ENCODE assay signal across 22 mouse cellular contexts in genomic region chr17:74537526-74537925, GRCm38 (mm10). TPM values are rescaled to one million over a fixed set of nuclear protein-coding genes. Genes with fewer than 3 reads are reported as not detected.
DNase-seq lines count a peak whose midpoint lies in the region; ATAC-seq and TF ChIP-seq lines count a peak whose summit lies in the region.
"Had no signal": no experiment of that assay in that cellular context is flagged by ENCODE, and none has a peak within 500 bp of the region (broad histone marks: within the 10 kb centered on the region; RNA-seq: fewer than 3 reads in every experiment).

No protein-coding gene starts in this region.

- no peaks in the 10 kb centered on the region for H3K36me3 ChIP-seq in kidney, adult 2 months (ENCODE audit: control insufficient read depth, insufficient read depth, low read length)
- H3K36me3 ChIP-seq in kidney, embryonic 15.5 days, result peaks cover 9% of the 10 kb centered on the region
- H3K36me3 ChIP-seq in liver, adult 2 months (ENCODE audit: control insufficient read depth, insufficient read depth, low read length), result no peaks in the 10 kb centered on the region
- no peaks in the 10 kb centered on the region for H3K36me3 ChIP-seq in liver, embryonic 11.5 days (ENCODE audit: control insufficient read depth, insufficient read depth, low read length)
- H3K36me3 ChIP-seq in midbrain, embryonic 11.5 days (ENCODE audit: control insufficient read depth, insufficient read depth, low read length), result no peaks in the 10 kb centered on the region
- H3K36me3 ChIP-seq in midbrain, embryonic 14.5 days (ENCODE audit: control insufficient read depth, insufficient read depth, low read length), result no peaks in the 10 kb centered on the region

- peak; percentile 25 for DNase-seq in kidney, adult 2 months
- no peak for DNase-seq in kidney, adult 18-20 months
- peak; percentile 11 for DNase-seq in kidney, adult 9 months
- DNase-seq in liver, adult 2 months (ENCODE audit: extremely low read depth, low read depth, low spot score), result peak; percentile 57
- DNase-seq in liver, embryonic 11.5 days (ENCODE audit: low spot score), result no peak
- peak; percentile 56 for DNase-seq in midbrain, embryonic 11.5 days (ENCODE audit: low spot score, missing footprints)
- DNase-seq in midbrain, embryonic 14.5 days, result no peak
- DNase-seq: adrenal gland, adult 2 months; adrenal gland, adult 8-10 months; adrenal gland, postnatal 10 days; adrenal gland, postnatal 14 days; adrenal gland, postnatal 25 days; adrenal gland, postnatal 36 days; B cell, adult 2 months; cerebellum, adult 11 months; cerebellum, adult 11-12 months had no signal

- H3K4me2 ChIP-seq in kidney, embryonic 15.5 days, result no peak overlapping the region
- H3K4me2 ChIP-seq in liver, embryonic 11.5 days, result no peak overlapping the region
- H3K4me2 ChIP-seq in midbrain, embryonic 11.5 days, result no peak overlapping the region
- no peak overlapping the region for H3K4me2 ChIP-seq in midbrain, embryonic 14.5 days (ENCODE audit: low read length)

- no peaks in the 10 kb centered on the region for H3K9me3 ChIP-seq in kidney, embryonic 15.5 days (replicated peaks)
- H3K9me3 ChIP-seq in liver, embryonic 11.5 days (ENCODE audit: control insufficient read depth, low read length), result no peaks in the 10 kb centered on the region
- no peaks in the 10 kb centered on the region for H3K9me3 ChIP-seq in midbrain, embryonic 11.5 days (ENCODE audit: control insufficient read depth, low read length)
- H3K9me3 ChIP-seq in midbrain, embryonic 14.5 days (ENCODE audit: control insufficient read depth, low read length), result no peaks in the 10 kb centered on the region
- H3K9me3 ChIP-seq: G1E had no signal

- H3K27me3 ChIP-seq in kidney, adult 2 months (replicated peaks; ENCODE audit: control insufficient read depth, insufficient read depth, low read length), result no peaks in the 10 kb centered on the region
- H3K27me3 ChIP-seq in kidney, embryonic 15.5 days, result no peaks in the 10 kb centered on the region
- no peaks in the 10 kb centered on the region for H3K27me3 ChIP-seq in liver, adult 2 months (ENCODE audit: control insufficient read depth, insufficient read depth, low read length)
- H3K27me3 ChIP-seq in liver, embryonic 11.5 days (replicated peaks; ENCODE audit: control insufficient read depth, insufficient read depth, low read length), result no peaks in the 10 kb centered on the region
- H3K27me3 ChIP-seq in midbrain, embryonic 11.5 days (ENCODE audit: control insufficient read depth, insufficient read depth, low read length), result no peaks in the 10 kb centered on the region
- no peaks in the 10 kb centered on the region for H3K27me3 ChIP-seq in midbrain, embryonic 14.5 days (ENCODE audit: control insufficient read depth, insufficient read depth, low read length)
- H3K27me3 ChIP-seq: CH12.LX, Patski had no signal

- peaks cover 10% of the 10 kb centered on the region; the same call in 1 of the 2 replicates for H3K4me1 ChIP-seq in kidney, adult 2 months (ENCODE audit: control insufficient read depth, insufficient read depth, low read length)
- H3K4me1 ChIP-seq in kidney, embryonic 15.5 days, result no peaks in the 10 kb centered on the region
- peaks cover 8% of the 10 kb centered on the region; the same call in 1 of the 2 replicates for H3K4me1 ChIP-seq in liver, adult 2 months (ENCODE audit: control insufficient read depth, insufficient read depth, low read length)
- no peaks in the 10 kb centered on the region for H3K4me1 ChIP-seq in liver, embryonic 11.5 days (replicated peaks; ENCODE audit: control insufficient read depth, insufficient read depth, low read length)
- H3K4me1 ChIP-seq in midbrain, embryonic 11.5 days (ENCODE audit: control insufficient read depth, insufficient read depth, low read length), result no peaks in the 10 kb centered on the region
- no peaks in the 10 kb centered on the region for H3K4me1 ChIP-seq in midbrain, embryonic 14.5 days (ENCODE audit: control insufficient read depth, insufficient read depth, low read length)

- ATAC-seq in kidney, embryonic 15.5 days (replicated peaks; ENCODE audit: low FRiP score), result no peak
- no peak for ATAC-seq in liver, embryonic 11.5 days (replicated peaks; ENCODE audit: low FRiP score)
- no peak for ATAC-seq in midbrain, embryonic 11.5 days (ENCODE audit: low FRiP score)
- ATAC-seq in midbrain, embryonic 14.5 days (ENCODE audit: low FRiP score, low TSS enrichment), result no peak
- ATAC-seq: activated CD4-positive, CD25-positive, alpha-beta regulatory T cell, adult 4 months; CD4-positive, CD25-positive, alpha-beta regulatory T cell, adult 4 months; Patski had no signal

- WGBS in kidney, adult 2 months, result 45% methylated on average over 1 of the region's 1 CpGs
- WGBS in kidney, embryonic 15.5 days, result 84% methylated on average over 1 of the region's 1 CpGs
- WGBS in liver, adult 2 months, result 57% methylated on average over 1 of the region's 1 CpGs
- 74% methylated on average over 1 of the region's 1 CpGs for WGBS in liver, embryonic 11.5 days
- 89% methylated on average over 1 of the region's 1 CpGs for WGBS in midbrain, embryonic 11.5 days
- WGBS in midbrain, embryonic 14.5 days, result 88% methylated on average over 1 of the region's 1 CpGs

- no peak overlapping the region for H3K27ac ChIP-seq in kidney, adult 2 months (ENCODE audit: insufficient read depth, low read depth, low read length)
- no peak overlapping the region for H3K27ac ChIP-seq in kidney, embryonic 15.5 days
- H3K27ac ChIP-seq in liver, adult 2 months (replicated peaks; ENCODE audit: insufficient read depth, low read depth, low read length), result no peak overlapping the region
- H3K27ac ChIP-seq in liver, embryonic 11.5 days (ENCODE audit: low read depth, low read length), result no peak overlapping the region
- no peak overlapping the region for H3K27ac ChIP-seq in midbrain, embryonic 11.5 days (ENCODE audit: low read depth, low read length)
- no peak overlapping the region for H3K27ac ChIP-seq in midbrain, embryonic 14.5 days (replicated peaks; ENCODE audit: low read depth, low read length)

- H3K9ac ChIP-seq in kidney, embryonic 15.5 days, result no peak overlapping the region
- H3K9ac ChIP-seq in liver, adult 2 months (ENCODE audit: low read depth, low read length), result no peak overlapping the region
- H3K9ac ChIP-seq in liver, embryonic 11.5 days (ENCODE audit: low read depth, low read length), result no peak overlapping the region
- no peak overlapping the region for H3K9ac ChIP-seq in midbrain, embryonic 11.5 days (ENCODE audit: low read length)
- no peak overlapping the region for H3K9ac ChIP-seq in midbrain, embryonic 14.5 days (replicated peaks; ENCODE audit: low read length)

- TF ChIP-seq POLR2A in kidney, adult 2 months (IDR thresholded peaks at IDR 0.05; ENCODE audit: low read depth, low read length), result no peak
- TF ChIP-seq POLR2A in liver, adult 2 months (IDR thresholded peaks at IDR 0.05; ENCODE audit: extremely low read depth, insufficient read depth, low read length), result no peak

- no peak overlapping the region for H3K4me3 ChIP-seq in kidney, adult 2 months (ENCODE audit: insufficient read depth, low read depth, low read length)
- H3K4me3 ChIP-seq in kidney, embryonic 15.5 days (replicated peaks), result no peak overlapping the region
- no peak overlapping the region for H3K4me3 ChIP-seq in liver, adult 2 months (ENCODE audit: insufficient read depth, low read depth, low read length)
- H3K4me3 ChIP-seq in liver, embryonic 11.5 days (ENCODE audit: low read depth, low read length), result no peak overlapping the region
- no peak overlapping the region for H3K4me3 ChIP-seq in midbrain, embryonic 11.5 days (ENCODE audit: low read depth, low read length)
- no peak overlapping the region for H3K4me3 ChIP-seq in midbrain, embryonic 14.5 days (replicated peaks; ENCODE audit: low read depth, low read length)

- H3K79me2 ChIP-seq in liver, adult 2 months (ENCODE audit: control insufficient read depth, insufficient read depth, low read length), result peaks cover 40% of the 10 kb centered on the region

- no peak for TF ChIP-seq CTCF in kidney, adult 2 months (conservative IDR thresholded peaks at IDR 0.05; ENCODE audit: insufficient read depth, insufficient read length, low read depth, low read length)
- TF ChIP-seq CTCF in liver, adult 2 months (IDR thresholded peaks at IDR 0.05; ENCODE audit: low read depth, low read length), result no peak

RNA-seq across cellular contexts. Expression of gene Birc6, which starts 9.4 kb away (rescaled TPM):
- 87.5 and 119 TPM in 2 replicates for polyA plus RNA-seq in kidney, adult 2 months (2012; rRNA removed)
- 89.3 and 97.7 TPM in 2 replicates for polyA plus RNA-seq in kidney, embryonic 15.5 days (2015; fragmentation: Nextera tagmentation; extraction: Ambion mirVana)
- total RNA-seq in liver, adult 2 months (2014; rRNA removed), result 107 and 115 TPM in 2 replicates
- polyA plus RNA-seq in liver, adult 2 months (2012; rRNA removed), result 32.8 and 33.2 TPM in 2 replicates
- 67.4 and 72.8 TPM in 2 replicates for polyA plus RNA-seq in liver, embryonic 11.5 days (2014; fragmentation: Nextera tagmentation; extraction: Ambion mirVana)
- 83.5 and 91.6 TPM in 2 replicates for polyA plus RNA-seq in midbrain, embryonic 11.5 days (2014; fragmentation: Nextera tagmentation; extraction: Ambion mirVana)
- 111 and 116 TPM in 2 replicates for polyA plus RNA-seq in midbrain, embryonic 14.5 days (2014; fragmentation: Nextera tagmentation; extraction: Ambion mirVana)

RNA-seq across cellular contexts. Expression of gene Yipf4, which starts 48.2 kb away (rescaled TPM):
- polyA plus RNA-seq in kidney, adult 2 months (2012; rRNA removed), result 30.4 and 48.2 TPM in 2 replicates
- polyA plus RNA-seq in kidney, embryonic 15.5 days (2015; fragmentation: Nextera tagmentation; extraction: Ambion mirVana), result 55.3 and 70.1 TPM in 2 replicates
- total RNA-seq in liver, adult 2 months (2014; rRNA removed), result 30.3 and 35.4 TPM in 2 replicates
- 27.4 and 28.2 TPM in 2 replicates for polyA plus RNA-seq in liver, adult 2 months (2012; rRNA removed)
- 46.3 and 51.7 TPM in 2 replicates for polyA plus RNA-seq in liver, embryonic 11.5 days (2014; fragmentation: Nextera tagmentation; extraction: Ambion mirVana)
- 63.2 and 63.4 TPM in 2 replicates for polyA plus RNA-seq in midbrain, embryonic 11.5 days (2014; fragmentation: Nextera tagmentation; extraction: Ambion mirVana)
- 57.8 and 65.4 TPM in 2 replicates for polyA plus RNA-seq in midbrain, embryonic 14.5 days (2014; fragmentation: Nextera tagmentation; extraction: Ambion mirVana)

Comparison
In these comparisons a context has a peak if more than half of its experiments do, and no peak if none do; other contexts are left out.
1. DNase-seq: peak in kidney, adult 2 months (single experiment), kidney, adult 9 months (single experiment), liver, adult 2 months (single experiment) and midbrain, embryonic 11.5 days (single experiment); none in kidney, adult 18-20 months (single experiment), liver, embryonic 11.5 days (single experiment) and midbrain, embryonic 14.5 days (single experiment).